Mouse (Mus musculus): ENCODE measurements around the gene Scgb1a1. TPM values are rescaled to one million over a fixed set of nuclear protein-coding genes. Genes with fewer than 3 reads are reported as not detected.
A peak's percentile ranks its signal among the peaks of the same experiment; 100 is the strongest.

Gene Scgb1a1
- polyA plus RNA-seq, 1 experiment from 2014 or later, result not detected

DNA sequence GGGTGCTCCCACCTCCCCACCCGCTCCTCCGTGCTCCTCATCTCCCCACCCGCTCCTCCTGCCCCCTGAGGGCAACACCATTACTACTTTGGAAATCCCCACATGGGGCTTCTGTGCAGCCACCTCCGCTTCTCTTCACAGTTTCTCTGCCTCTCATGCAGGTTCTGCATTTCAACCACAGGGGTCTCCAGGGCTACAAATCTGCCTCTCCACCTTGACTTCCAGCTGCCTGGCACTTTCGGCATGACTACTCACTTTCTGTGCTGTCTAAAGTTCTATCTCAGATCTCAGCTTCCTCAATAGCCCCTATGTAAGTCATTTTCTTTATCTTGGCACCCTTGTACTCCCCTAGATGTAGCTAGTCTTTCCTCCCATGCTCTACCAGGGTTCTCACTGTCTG lies 20.5 kb downstream of the Scgb1a1 start:
- no peak for DNase-seq (ENCODE audit: low spot score)
- Histone ChIP-seq H3K4me3 (ENCODE audit: low read depth, low read length) (no peak overlapping the region), H3K9me3 (ENCODE audit: control insufficient read depth, low read length) (no peaks in the 10 kb centered on the region), H3K4me1 (replicated peaks; ENCODE audit: control insufficient read depth, insufficient read depth, low read length) (peaks cover 53% of the 10 kb centered on the region), H3K27ac (ENCODE audit: low read depth) (peak overlapping the region; percentile 87), H3K27me3 (replicated peaks; ENCODE audit: control insufficient read depth, insufficient read depth, low read length) (no peaks in the 10 kb centered on the region), H3K36me3 (ENCODE audit: control insufficient read depth, insufficient read depth, low read length) (no peaks in the 10 kb centered on the region), H3K9ac (ENCODE audit: low read length) (no peak overlapping the region), H3K4me2 (ENCODE audit: low read length) (no peak overlapping the region)
- 75% methylated on average over 5 of the region's 5 CpGs for WGBS
- no peak for ATAC-seq (replicated peaks; ENCODE audit: low FRiP score, low TSS enrichment, low read depth)

GRCm38 (mm10) chr19:9065621-9066561 lies 21.9 kb downstream of the Scgb1a1 start:
- ATAC-seq (replicated peaks; ENCODE audit: low FRiP score, low TSS enrichment, low read depth) (peak; percentile 88), DNase-seq (ENCODE audit: low spot score) (peak; percentile 83)
- Histone ChIP-seq H3K36me3 (ENCODE audit: control insufficient read depth, insufficient read depth, low read length) (no peaks in the 10 kb centered on the region), H3K27me3 (replicated peaks; ENCODE audit: control insufficient read depth, insufficient read depth, low read length) (no peaks in the 10 kb centered on the region), H3K9ac (ENCODE audit: low read length) (no peak overlapping the region), H3K4me3 (ENCODE audit: low read depth, low read length) (no peak overlapping the region), H3K27ac (ENCODE audit: low read depth) (peak overlapping the region; percentile 87), H3K4me1 (replicated peaks; ENCODE audit: control insufficient read depth, insufficient read depth, low read length) (peaks cover 39% of the 10 kb centered on the region), H3K4me2 (ENCODE audit: low read length) (0 out of 2 replicates have a peak overlapping the region, but pooled peaks have one; percentile 4), H3K9me3 (ENCODE audit: control insufficient read depth, low read length) (no peaks in the 10 kb centered on the region)
- 29% methylated on average over 9 of the region's 9 CpGs for WGBS

GRCm38 (mm10) chr19:9063831-9064230 lies 23.9 kb downstream of the Scgb1a1 start:
- DNase-seq (ENCODE audit: low spot score), result no peak
- Histone ChIP-seq H3K27me3 (replicated peaks; ENCODE audit: control insufficient read depth, insufficient read depth, low read length) (no peaks in the 10 kb centered on the region), H3K9ac (ENCODE audit: low read length) (no peak overlapping the region), H3K9me3 (ENCODE audit: control insufficient read depth, low read length) (no peaks in the 10 kb centered on the region), H3K27ac (ENCODE audit: low read depth) (no peak overlapping the region), H3K4me2 (ENCODE audit: low read length) (no peak overlapping the region), H3K4me1 (replicated peaks; ENCODE audit: control insufficient read depth, insufficient read depth, low read length) (peaks cover 23% of the 10 kb centered on the region), H3K4me3 (ENCODE audit: low read depth, low read length) (no peak overlapping the region), H3K36me3 (ENCODE audit: control insufficient read depth, insufficient read depth, low read length) (no peaks in the 10 kb centered on the region)
- WGBS, result 88% methylated on average over 3 of the region's 3 CpGs
- ATAC-seq (replicated peaks; ENCODE audit: low FRiP score, low TSS enrichment, low read depth), result no peak

GRCm38 (mm10) chr19:9062822-9063221 lies 24.9 kb downstream of the Scgb1a1 start:
- no peak for ATAC-seq (replicated peaks; ENCODE audit: low FRiP score, low TSS enrichment, low read depth)
- Histone ChIP-seq H3K4me2 (ENCODE audit: low read length) (no peak overlapping the region), H3K36me3 (ENCODE audit: control insufficient read depth, insufficient read depth, low read length) (no peaks in the 10 kb centered on the region), H3K9me3 (ENCODE audit: control insufficient read depth, low read length) (no peaks in the 10 kb centered on the region), H3K9ac (ENCODE audit: low read length) (no peak overlapping the region), H3K27ac (ENCODE audit: low read depth) (no peak overlapping the region), H3K4me1 (replicated peaks; ENCODE audit: control insufficient read depth, insufficient read depth, low read length) (peaks cover 23% of the 10 kb centered on the region), H3K27me3 (replicated peaks; ENCODE audit: control insufficient read depth, insufficient read depth, low read length) (no peaks in the 10 kb centered on the region), H3K4me3 (ENCODE audit: low read depth, low read length) (no peak overlapping the region)
- no peak for DNase-seq (ENCODE audit: low spot score)
- 97% methylated on average over 2 of the region's 2 CpGs for WGBS

DNA sequence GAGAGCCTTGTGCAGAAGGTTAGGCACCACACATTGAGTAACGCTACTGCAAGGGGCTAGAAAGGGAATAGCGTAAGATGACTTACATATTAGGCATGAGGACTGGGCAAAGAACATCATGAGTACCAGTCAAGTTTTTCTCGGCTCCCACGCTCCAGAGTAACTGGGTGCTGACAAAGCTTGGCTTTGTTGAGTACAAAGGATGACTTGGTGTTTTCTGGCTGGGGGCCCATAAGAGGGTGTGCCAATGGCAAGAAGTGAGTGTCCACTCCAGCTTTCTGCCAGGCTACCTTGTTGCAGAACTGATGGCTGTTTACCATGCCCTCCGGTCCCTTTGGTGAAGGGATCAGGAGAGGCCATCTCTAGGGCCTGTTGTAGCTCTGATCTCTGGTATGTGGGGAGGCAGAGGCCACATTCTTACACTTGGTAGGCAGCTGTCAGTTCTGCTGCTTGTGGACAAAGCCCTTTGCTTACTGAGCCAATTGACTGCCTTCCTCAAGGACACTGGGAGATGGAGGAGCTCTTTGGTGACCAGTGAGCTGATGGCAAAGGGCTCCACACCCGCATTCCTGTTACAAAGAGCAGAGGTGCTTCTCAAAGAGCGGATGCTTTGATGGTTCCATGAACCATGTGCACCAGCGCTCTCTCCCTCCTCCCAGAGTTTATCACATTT lies 26.4 kb downstream of the Scgb1a1 start:
- H3K9ac ChIP-seq (ENCODE audit: low read length), result no peak overlapping the region
- WGBS, result 90% methylated on average over 8 of the region's 8 CpGs
- ATAC-seq (replicated peaks; ENCODE audit: low FRiP score, low TSS enrichment, low read depth) (no peak), DNase-seq (ENCODE audit: low spot score) (no peak)
- peaks cover 13% of the 10 kb centered on the region for H3K4me1 ChIP-seq (replicated peaks; ENCODE audit: control insufficient read depth, insufficient read depth, low read length)
- H3K36me3 ChIP-seq (ENCODE audit: control insufficient read depth, insufficient read depth, low read length), result no peaks in the 10 kb centered on the region
- H3K4me2 ChIP-seq (ENCODE audit: low read length), result no peak overlapping the region
- H3K27me3 ChIP-seq (replicated peaks; ENCODE audit: control insufficient read depth, insufficient read depth, low read length), result no peaks in the 10 kb centered on the region
- no peak overlapping the region for H3K4me3 ChIP-seq (ENCODE audit: low read depth, low read length)
- H3K9me3 ChIP-seq (ENCODE audit: control insufficient read depth, low read length), result no peaks in the 10 kb centered on the region
- no peak overlapping the region for H3K27ac ChIP-seq (ENCODE audit: low read depth)

DNA sequence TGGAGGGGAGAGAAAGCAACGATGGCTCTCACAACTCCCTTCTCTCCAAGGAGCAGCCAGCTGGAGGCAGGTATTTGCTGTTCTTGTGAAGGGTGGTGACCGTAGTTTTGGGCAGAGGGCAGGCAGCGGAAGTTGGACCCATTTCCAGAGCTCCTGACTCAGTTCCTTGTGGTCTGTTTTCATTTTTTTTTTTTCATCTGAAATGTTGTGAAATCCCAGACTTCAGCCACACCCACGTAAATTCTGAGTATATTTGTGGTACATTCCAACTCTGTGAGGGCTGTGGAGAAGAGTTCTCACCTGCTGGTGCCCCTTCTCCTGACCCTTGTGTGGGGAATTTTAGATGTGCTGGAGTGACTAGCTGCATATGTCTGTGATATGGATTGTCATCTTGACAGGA lies 27.7 kb downstream of the Scgb1a1 start:
- DNase-seq (ENCODE audit: low spot score), result no peak
- Histone ChIP-seq H3K9me3 (ENCODE audit: control insufficient read depth, low read length) (no peaks in the 10 kb centered on the region), H3K27ac (ENCODE audit: low read depth) (no peak overlapping the region), H3K4me1 (replicated peaks; ENCODE audit: control insufficient read depth, insufficient read depth, low read length) (0 out of 2 replicates have a peak, but pooled peaks cover 5% of the 10 kb centered on the region), H3K9ac (ENCODE audit: low read length) (no peak overlapping the region), H3K27me3 (replicated peaks; ENCODE audit: control insufficient read depth, insufficient read depth, low read length) (no peaks in the 10 kb centered on the region), H3K4me2 (ENCODE audit: low read length) (no peak overlapping the region), H3K4me3 (ENCODE audit: low read depth, low read length) (no peak overlapping the region), H3K36me3 (ENCODE audit: control insufficient read depth, insufficient read depth, low read length) (no peaks in the 10 kb centered on the region)
- WGBS, result 77% methylated on average over 4 of the region's 4 CpGs
- ATAC-seq (replicated peaks; ENCODE audit: low FRiP score, low TSS enrichment, low read depth), result no peak

DNA sequence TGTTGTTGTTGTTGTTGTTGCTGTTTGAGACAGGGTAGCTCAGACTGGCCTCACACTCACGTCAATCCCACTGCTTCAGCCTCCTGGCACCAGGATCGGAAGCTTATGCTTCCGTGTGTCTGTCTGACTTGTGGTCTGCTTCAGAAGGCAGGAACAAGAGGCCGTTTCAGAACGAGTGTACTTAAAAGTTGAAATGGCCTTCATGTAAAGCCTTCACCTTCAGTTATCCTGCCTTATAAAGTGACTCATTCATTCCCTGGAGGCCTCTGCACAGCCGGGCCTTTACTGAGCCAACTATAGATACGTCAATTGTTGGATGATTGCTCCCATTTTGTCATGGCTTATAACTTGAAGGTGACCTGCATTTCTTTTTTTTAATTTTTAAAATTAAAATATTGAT lies 28.4 kb downstream of the Scgb1a1 start:
- no peak overlapping the region for H3K27ac ChIP-seq (ENCODE audit: low read depth)
- ATAC-seq (replicated peaks; ENCODE audit: low FRiP score, low TSS enrichment, low read depth), result no peak
- 77% methylated on average over 7 of the region's 7 CpGs for WGBS

GRCm38 (mm10) chr19:9058944-9059343 lies 28.8 kb downstream of the Scgb1a1 start:
- Histone ChIP-seq H3K4me2 (ENCODE audit: low read length) (no peak overlapping the region), H3K9me3 (ENCODE audit: control insufficient read depth, low read length) (no peaks in the 10 kb centered on the region), H3K36me3 (ENCODE audit: control insufficient read depth, insufficient read depth, low read length) (no peaks in the 10 kb centered on the region), H3K4me1 (replicated peaks; ENCODE audit: control insufficient read depth, insufficient read depth, low read length) (0 out of 2 replicates have a peak, but pooled peaks cover 3% of the 10 kb centered on the region), H3K27me3 (replicated peaks; ENCODE audit: control insufficient read depth, insufficient read depth, low read length) (no peaks in the 10 kb centered on the region), H3K9ac (ENCODE audit: low read length) (no peak overlapping the region), H3K4me3 (ENCODE audit: low read depth, low read length) (no peak overlapping the region), H3K27ac (ENCODE audit: low read depth) (no peak overlapping the region)
- DNase-seq (ENCODE audit: low spot score), result no peak
- 81% methylated on average over 4 of the region's 4 CpGs for WGBS
- ATAC-seq (replicated peaks; ENCODE audit: low FRiP score, low TSS enrichment, low read depth), result no peak

More for the DNA sequence above, 28.4 kb downstream of the Scgb1a1 start:
- no peaks in the 10 kb centered on the region for H3K9me3 ChIP-seq (ENCODE audit: control insufficient read depth, low read length)
- H3K36me3 ChIP-seq (ENCODE audit: control insufficient read depth, insufficient read depth, low read length), result no peaks in the 10 kb centered on the region
- H3K9ac ChIP-seq (ENCODE audit: low read length), result no peak overlapping the region
- no peaks in the 10 kb centered on the region for H3K27me3 ChIP-seq (replicated peaks; ENCODE audit: control insufficient read depth, insufficient read depth, low read length)
- 0 out of 2 replicates have a peak, but pooled peaks cover 3% of the 10 kb centered on the region for H3K4me1 ChIP-seq (replicated peaks; ENCODE audit: control insufficient read depth, insufficient read depth, low read length)
- no peak overlapping the region for H3K4me3 ChIP-seq (ENCODE audit: low read depth, low read length)
- DNase-seq (ENCODE audit: low spot score), result no peak
- H3K4me2 ChIP-seq (ENCODE audit: low read length), result no peak overlapping the region
